Mouse (Mus musculus): ENCODE results near the gene Itpk1. TPM values are rescaled to one million over a fixed set of nuclear protein-coding genes. Genes with fewer than 3 reads are reported as not detected.

The Itpk1 gene
- polyA plus RNA-seq, 1 experiment = 44.0 TPM

GRCm38 (mm10) chr12:102621811-102622210, 82.9 kb downstream of the Itpk1 start:
- no peaks in the 10 kb centered on the region for H3K9me3 ChIP-seq (replicated peaks; ENCODE audit: control insufficient read depth, insufficient read depth, low read length, poor library complexity, severe bottlenecking)
- TF ChIP-seq POLR2A (IDR thresholded peaks at IDR 0.05; ENCODE audit: insufficient read depth, low read length) = no peak
- no peak for TF ChIP-seq EP300 (IDR thresholded peaks at IDR 0.05; ENCODE audit: insufficient read depth, low read depth, low read length)
- TF ChIP-seq CTCF (IDR thresholded peaks at IDR 0.05; ENCODE audit: low read depth, low read length) = no peak
- H3K4me3 ChIP-seq (ENCODE audit: low read depth, low read length) = no peak overlapping the region
- no peak overlapping the region for H3K9ac ChIP-seq (ENCODE audit: low read depth, poor library complexity, severe bottlenecking)
- H3K4me1 ChIP-seq (ENCODE audit: control insufficient read depth, insufficient read depth, low read length) = peaks cover 11% of the 10 kb centered on the region
- H3K27me3 ChIP-seq (ENCODE audit: control insufficient read depth, insufficient read depth, low read length, poor library complexity, severe bottlenecking) = no peaks in the 10 kb centered on the region
- no peak overlapping the region for H3K27ac ChIP-seq (ENCODE audit: insufficient read depth, low read length)
- no peaks in the 10 kb centered on the region for H3K36me3 ChIP-seq (ENCODE audit: control insufficient read depth, insufficient read depth, low read length, poor library complexity, severe bottlenecking)

GRCm38 (mm10) chr12:102621205-102621604, 83.5 kb downstream of the Itpk1 start:
- TF ChIP-seq EP300 (IDR thresholded peaks at IDR 0.05; ENCODE audit: insufficient read depth, low read depth, low read length) (no peak), POLR2A (IDR thresholded peaks at IDR 0.05; ENCODE audit: insufficient read depth, low read length) (no peak), CTCF (IDR thresholded peaks at IDR 0.05; ENCODE audit: low read depth, low read length) (no peak)
- H3K4me3 ChIP-seq (ENCODE audit: low read depth, low read length) = no peak overlapping the region

DNA sequence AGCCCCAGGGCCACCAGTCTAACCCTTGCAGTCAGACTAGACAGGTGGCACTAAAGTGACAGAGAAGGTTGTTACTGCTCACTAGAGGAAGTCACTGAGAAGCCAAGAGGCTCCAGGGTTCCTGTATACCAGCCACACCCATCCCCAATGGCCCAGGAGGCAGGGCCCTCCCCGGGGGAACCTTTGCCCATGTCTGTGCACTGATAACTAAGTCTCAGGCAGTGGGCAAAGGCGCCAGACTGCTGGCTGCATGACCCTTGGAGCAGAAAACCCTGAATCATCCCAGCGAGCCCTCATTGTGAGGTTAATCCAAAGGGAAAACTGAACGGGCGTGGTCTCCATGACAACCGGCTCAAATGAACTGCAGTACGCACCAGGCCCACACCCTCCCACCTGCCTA, 84.8 kb downstream of the Itpk1 start:
- Histone ChIP-seq H3K9me3 (replicated peaks; ENCODE audit: control insufficient read depth, insufficient read depth, low read length, poor library complexity, severe bottlenecking) (no peaks in the 10 kb centered on the region), H3K9ac (ENCODE audit: low read depth, poor library complexity, severe bottlenecking) (no peak overlapping the region), H3K36me3 (ENCODE audit: control insufficient read depth, insufficient read depth, low read length, poor library complexity, severe bottlenecking) (no peaks in the 10 kb centered on the region), H3K27ac (ENCODE audit: insufficient read depth, low read length) (no peak overlapping the region), H3K4me3 (ENCODE audit: low read depth, low read length) (no peak overlapping the region), H3K27me3 (ENCODE audit: control insufficient read depth, insufficient read depth, low read length, poor library complexity, severe bottlenecking) (no peaks in the 10 kb centered on the region), H3K4me1 (ENCODE audit: control insufficient read depth, insufficient read depth, low read length) (peaks cover 11% of the 10 kb centered on the region)
- TF ChIP-seq EP300 (IDR thresholded peaks at IDR 0.05; ENCODE audit: insufficient read depth, low read depth, low read length) (no peak), CTCF (IDR thresholded peaks at IDR 0.05; ENCODE audit: low read depth, low read length) (no peak), POLR2A (IDR thresholded peaks at IDR 0.05; ENCODE audit: insufficient read depth, low read length) (no peak)

More at GRCm38 (mm10) chr12:102621205-102621604, 83.5 kb downstream of the Itpk1 start:
- Histone ChIP-seq H3K9me3 (replicated peaks; ENCODE audit: control insufficient read depth, insufficient read depth, low read length, poor library complexity, severe bottlenecking) (no peaks in the 10 kb centered on the region), H3K27me3 (ENCODE audit: control insufficient read depth, insufficient read depth, low read length, poor library complexity, severe bottlenecking) (no peaks in the 10 kb centered on the region), H3K36me3 (ENCODE audit: control insufficient read depth, insufficient read depth, low read length, poor library complexity, severe bottlenecking) (no peaks in the 10 kb centered on the region), H3K27ac (ENCODE audit: insufficient read depth, low read length) (no peak overlapping the region), H3K4me1 (ENCODE audit: control insufficient read depth, insufficient read depth, low read length) (peaks cover 11% of the 10 kb centered on the region), H3K9ac (ENCODE audit: low read depth, poor library complexity, severe bottlenecking) (no peak overlapping the region)

GRCm38 (mm10) chr12:102618085-102618484, 86.6 kb downstream of the Itpk1 start:
- Histone ChIP-seq H3K27ac (ENCODE audit: insufficient read depth, low read length) (no peak overlapping the region), H3K9me3 (replicated peaks; ENCODE audit: control insufficient read depth, insufficient read depth, low read length, poor library complexity, severe bottlenecking) (no peaks in the 10 kb centered on the region), H3K36me3 (ENCODE audit: control insufficient read depth, insufficient read depth, low read length, poor library complexity, severe bottlenecking) (no peaks in the 10 kb centered on the region), H3K27me3 (ENCODE audit: control insufficient read depth, insufficient read depth, low read length, poor library complexity, severe bottlenecking) (no peaks in the 10 kb centered on the region), H3K4me3 (ENCODE audit: low read depth, low read length) (no peak overlapping the region), H3K4me1 (ENCODE audit: control insufficient read depth, insufficient read depth, low read length) (peaks cover 11% of the 10 kb centered on the region), H3K9ac (ENCODE audit: low read depth, poor library complexity, severe bottlenecking) (no peak overlapping the region)
- no peak for TF ChIP-seq EP300 (IDR thresholded peaks at IDR 0.05; ENCODE audit: insufficient read depth, low read depth, low read length)
- no peak for TF ChIP-seq POLR2A (IDR thresholded peaks at IDR 0.05; ENCODE audit: insufficient read depth, low read length)
- TF ChIP-seq CTCF (IDR thresholded peaks at IDR 0.05; ENCODE audit: low read depth, low read length) = no peak

- Histone ChIP-seq H3K9ac (ENCODE audit: low read depth, poor library complexity, severe bottlenecking) (no peak overlapping the region), H3K27ac (ENCODE audit: insufficient read depth, low read length) (no peak overlapping the region), H3K4me3 (ENCODE audit: low read depth, low read length) (no peak overlapping the region), H3K9me3 (replicated peaks; ENCODE audit: control insufficient read depth, insufficient read depth, low read length, poor library complexity, severe bottlenecking) (no peaks in the 10 kb centered on the region), H3K27me3 (ENCODE audit: control insufficient read depth, insufficient read depth, low read length, poor library complexity, severe bottlenecking) (no peaks in the 10 kb centered on the region), H3K36me3 (ENCODE audit: control insufficient read depth, insufficient read depth, low read length, poor library complexity, severe bottlenecking) (no peaks in the 10 kb centered on the region), H3K4me1 (ENCODE audit: control insufficient read depth, insufficient read depth, low read length) (peaks cover 11% of the 10 kb centered on the region)
- TF ChIP-seq EP300 (IDR thresholded peaks at IDR 0.05; ENCODE audit: insufficient read depth, low read depth, low read length) (no peak), CTCF (IDR thresholded peaks at IDR 0.05; ENCODE audit: low read depth, low read length) (no peak), POLR2A (IDR thresholded peaks at IDR 0.05; ENCODE audit: insufficient read depth, low read length) (no peak)
Observed at GRCm38 (mm10) chr12:102616843-102617519, 87.7 kb downstream of the Itpk1 start.

- TF ChIP-seq EP300 (IDR thresholded peaks at IDR 0.05; ENCODE audit: insufficient read depth, low read depth, low read length) = no peak
- no peak for TF ChIP-seq CTCF (IDR thresholded peaks at IDR 0.05; ENCODE audit: low read depth, low read length)
- no peak for TF ChIP-seq POLR2A (IDR thresholded peaks at IDR 0.05; ENCODE audit: insufficient read depth, low read length)
- no peaks in the 10 kb centered on the region for H3K27me3 ChIP-seq (ENCODE audit: control insufficient read depth, insufficient read depth, low read length, poor library complexity, severe bottlenecking)
- H3K9ac ChIP-seq (ENCODE audit: low read depth, poor library complexity, severe bottlenecking) = no peak overlapping the region
- H3K27ac ChIP-seq (ENCODE audit: insufficient read depth, low read length) = no peak overlapping the region
- H3K4me1 ChIP-seq (ENCODE audit: control insufficient read depth, insufficient read depth, low read length) = peaks cover 11% of the 10 kb centered on the region
- no peaks in the 10 kb centered on the region for H3K9me3 ChIP-seq (replicated peaks; ENCODE audit: control insufficient read depth, insufficient read depth, low read length, poor library complexity, severe bottlenecking)
- H3K4me3 ChIP-seq (ENCODE audit: low read depth, low read length) = no peak overlapping the region
- H3K36me3 ChIP-seq (ENCODE audit: control insufficient read depth, insufficient read depth, low read length, poor library complexity, severe bottlenecking) = no peaks in the 10 kb centered on the region
Observed at GRCm38 (mm10) chr12:102616201-102616600, 88.5 kb downstream of the Itpk1 start.
